Mouse (Mus musculus): Measurements from ENCODE around the gene Hmx1. TPM values are rescaled to one million over a fixed set of nuclear protein-coding genes. Genes with fewer than 3 reads are reported as not detected.

The Hmx1 gene
- polyA plus RNA-seq, 1 experiment = not detected

DNA sequence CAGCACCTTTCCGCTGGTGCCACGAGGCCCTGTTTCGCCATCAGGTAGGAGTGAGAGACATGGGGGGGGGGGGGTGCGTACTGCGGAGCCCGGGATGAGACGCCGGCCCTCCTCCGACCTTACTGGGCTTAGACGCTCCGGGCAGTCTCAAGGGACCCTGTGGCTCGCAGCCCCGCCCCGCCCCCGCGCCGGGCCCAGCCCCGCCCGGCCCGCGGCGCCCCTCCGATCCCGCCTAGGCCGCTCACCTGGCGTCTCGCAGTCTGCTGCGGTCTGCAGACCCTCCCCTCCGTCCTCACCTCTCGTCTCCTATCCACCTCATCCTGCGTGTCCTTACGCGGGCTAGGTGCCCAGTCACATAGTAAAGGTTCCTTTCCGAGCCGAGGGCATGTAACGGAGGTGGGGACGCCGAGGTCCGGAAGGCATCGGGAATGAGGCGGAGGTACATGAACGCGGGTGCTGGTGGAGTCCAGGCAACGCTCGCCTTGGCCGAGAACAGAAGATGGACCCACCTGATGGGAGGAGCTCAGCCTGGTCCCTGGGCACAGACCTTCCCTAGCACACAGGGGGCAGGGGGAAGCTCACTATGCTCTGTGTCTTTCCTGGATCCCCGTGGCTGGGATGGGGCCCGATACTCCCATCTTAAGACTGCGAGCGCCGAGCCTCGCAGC, 8.9 kb downstream of the Hmx1 start:
- TF ChIP-seq POLR2A (IDR thresholded peaks at IDR 0.05; ENCODE audit: extremely low read depth, insufficient read depth, low read length) (no peak), CTCF (IDR thresholded peaks at IDR 0.05; ENCODE audit: extremely low read depth, insufficient read depth, low read length) (no peak)
- H3K27ac ChIP-seq (ENCODE audit: insufficient read depth, low read length) = no peak overlapping the region
- H3K4me3 ChIP-seq (ENCODE audit: insufficient read depth, low read length) = no peak overlapping the region

DNA sequence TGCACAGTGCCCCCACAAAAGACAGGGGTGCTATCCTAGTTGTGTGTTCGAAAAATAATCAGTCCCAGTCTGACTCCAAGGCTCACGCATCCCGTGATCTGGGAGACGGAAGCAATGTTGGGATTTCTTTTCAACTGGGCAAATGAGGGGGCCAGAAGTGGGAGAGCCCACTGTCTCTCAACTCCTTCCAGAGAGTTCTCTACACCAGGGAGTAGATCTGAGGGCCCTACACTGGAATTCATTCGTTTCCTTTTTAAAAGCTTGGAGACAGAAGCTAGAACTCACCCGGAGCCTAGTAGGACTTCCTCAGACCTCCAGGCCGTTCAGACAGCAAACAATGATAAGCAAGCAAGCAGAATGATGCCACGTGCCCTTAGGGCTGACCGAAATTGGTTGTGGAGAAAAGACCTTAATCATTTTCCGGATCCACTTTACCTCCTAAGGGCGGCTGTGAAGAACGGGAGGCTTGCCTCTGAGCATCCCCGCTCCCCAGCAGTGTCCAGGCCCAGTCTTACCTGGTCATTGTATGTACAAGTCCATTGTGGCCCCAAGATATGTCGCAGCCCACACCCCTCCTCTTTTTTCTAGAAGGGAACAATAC, 9.5 kb downstream of the Hmx1 start:
- H3K4me1 ChIP-seq (ENCODE audit: control insufficient read depth, insufficient read depth, low read length) = no peaks in the 10 kb centered on the region
- no peak overlapping the region for H3K4me3 ChIP-seq (ENCODE audit: insufficient read depth, low read length)
- H3K27ac ChIP-seq (ENCODE audit: insufficient read depth, low read length) = no peak overlapping the region
- TF ChIP-seq POLR2A (IDR thresholded peaks at IDR 0.05; ENCODE audit: extremely low read depth, insufficient read depth, low read length) (no peak), CTCF (IDR thresholded peaks at IDR 0.05; ENCODE audit: extremely low read depth, insufficient read depth, low read length) (no peak)

More for the DNA sequence above, 8.9 kb downstream of the Hmx1 start:
- H3K4me1 ChIP-seq (ENCODE audit: control insufficient read depth, insufficient read depth, low read length) = no peaks in the 10 kb centered on the region

GRCm38 (mm10) chr5:35399061-35399460, 10.2 kb downstream of the Hmx1 start:
- Histone ChIP-seq H3K4me1 (ENCODE audit: control insufficient read depth, insufficient read depth, low read length) (no peaks in the 10 kb centered on the region), H3K4me3 (ENCODE audit: insufficient read depth, low read length) (no peak overlapping the region), H3K27ac (ENCODE audit: insufficient read depth, low read length) (no peak overlapping the region)
- TF ChIP-seq POLR2A (IDR thresholded peaks at IDR 0.05; ENCODE audit: extremely low read depth, insufficient read depth, low read length) (no peak), CTCF (IDR thresholded peaks at IDR 0.05; ENCODE audit: extremely low read depth, insufficient read depth, low read length) (no peak)

- no peak for TF ChIP-seq CTCF (IDR thresholded peaks at IDR 0.05; ENCODE audit: extremely low read depth, insufficient read depth, low read length)
- TF ChIP-seq POLR2A (IDR thresholded peaks at IDR 0.05; ENCODE audit: extremely low read depth, insufficient read depth, low read length) = no peak
- H3K4me1 ChIP-seq (ENCODE audit: control insufficient read depth, insufficient read depth, low read length) = no peaks in the 10 kb centered on the region
- H3K27ac ChIP-seq (ENCODE audit: insufficient read depth, low read length) = no peak overlapping the region
- no peak overlapping the region for H3K4me3 ChIP-seq (ENCODE audit: insufficient read depth, low read length)
These were observed 10.9 kb downstream of the Hmx1 start for GRCm38 (mm10) chr5:35399704-35400320.

- no peak overlapping the region for H3K4me3 ChIP-seq (ENCODE audit: insufficient read depth, low read length)
- TF ChIP-seq POLR2A (IDR thresholded peaks at IDR 0.05; ENCODE audit: extremely low read depth, insufficient read depth, low read length) (no peak), CTCF (IDR thresholded peaks at IDR 0.05; ENCODE audit: extremely low read depth, insufficient read depth, low read length) (no peak)
- H3K27ac ChIP-seq (ENCODE audit: insufficient read depth, low read length) = no peak overlapping the region
- no peaks in the 10 kb centered on the region for H3K4me1 ChIP-seq (ENCODE audit: control insufficient read depth, insufficient read depth, low read length)
These were observed 12.3 kb downstream of the Hmx1 start for GRCm38 (mm10) chr5:35401240-35401639.

DNA sequence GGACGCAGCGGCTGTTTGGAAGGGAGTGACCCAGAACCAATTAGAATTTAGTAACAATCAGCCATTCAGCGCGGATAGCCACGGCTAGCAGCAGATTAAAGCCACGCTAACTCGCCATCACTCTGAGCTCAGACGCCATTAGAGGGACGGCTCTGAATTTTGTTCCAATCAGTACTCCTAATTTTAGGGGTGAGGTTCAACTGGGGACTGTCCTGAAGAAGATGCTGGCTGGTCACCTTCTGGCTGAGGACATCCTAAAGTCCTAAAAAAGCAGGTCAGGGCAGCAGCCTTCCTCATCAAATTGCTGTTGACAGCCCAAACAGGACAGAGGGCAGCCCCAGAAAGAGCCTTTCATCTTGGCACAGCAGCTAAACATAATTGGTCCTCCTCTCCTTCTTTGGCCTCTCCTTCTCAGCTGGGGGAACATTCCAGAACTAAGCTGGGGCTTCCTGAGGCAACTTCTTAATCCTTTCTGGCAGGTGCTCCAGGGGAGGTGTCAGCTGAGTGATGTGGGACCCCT, 18.6 kb downstream of the Hmx1 start:
- no peak for TF ChIP-seq CTCF (IDR thresholded peaks at IDR 0.05; ENCODE audit: extremely low read depth, insufficient read depth, low read length)
- H3K27ac ChIP-seq (ENCODE audit: insufficient read depth, low read length) = no peak overlapping the region
- no peaks in the 10 kb centered on the region for H3K4me1 ChIP-seq (ENCODE audit: control insufficient read depth, insufficient read depth, low read length)
- H3K4me3 ChIP-seq (ENCODE audit: insufficient read depth, low read length) = no peak overlapping the region

DNA sequence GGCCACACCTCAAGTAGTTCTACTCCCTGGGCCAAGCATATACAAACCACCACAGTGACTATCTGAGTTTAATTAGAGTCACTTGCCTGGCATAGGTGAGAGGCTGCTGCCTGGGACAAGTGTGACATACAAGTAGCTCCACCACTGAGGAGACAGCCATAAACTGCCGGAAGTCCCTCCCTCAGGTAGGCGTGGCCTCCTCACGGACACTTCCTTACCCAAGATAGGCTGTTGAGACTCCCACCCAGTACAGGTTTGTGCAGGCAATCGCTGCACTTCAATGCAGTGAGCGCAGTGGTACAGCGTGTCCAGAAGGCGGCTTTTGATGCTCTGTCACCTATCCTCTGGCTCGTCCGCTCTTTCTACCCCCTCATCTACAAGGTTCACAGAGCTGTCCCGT, 22.1 kb downstream of the Hmx1 start:
- no peaks in the 10 kb centered on the region for H3K4me1 ChIP-seq (ENCODE audit: control insufficient read depth, insufficient read depth, low read length)
- no peak overlapping the region for H3K27ac ChIP-seq (ENCODE audit: insufficient read depth, low read length)
- TF ChIP-seq CTCF (IDR thresholded peaks at IDR 0.05; ENCODE audit: extremely low read depth, insufficient read depth, low read length) = no peak
- no peak for TF ChIP-seq POLR2A (IDR thresholded peaks at IDR 0.05; ENCODE audit: extremely low read depth, insufficient read depth, low read length)
- no peak overlapping the region for H3K4me3 ChIP-seq (ENCODE audit: insufficient read depth, low read length)

DNA sequence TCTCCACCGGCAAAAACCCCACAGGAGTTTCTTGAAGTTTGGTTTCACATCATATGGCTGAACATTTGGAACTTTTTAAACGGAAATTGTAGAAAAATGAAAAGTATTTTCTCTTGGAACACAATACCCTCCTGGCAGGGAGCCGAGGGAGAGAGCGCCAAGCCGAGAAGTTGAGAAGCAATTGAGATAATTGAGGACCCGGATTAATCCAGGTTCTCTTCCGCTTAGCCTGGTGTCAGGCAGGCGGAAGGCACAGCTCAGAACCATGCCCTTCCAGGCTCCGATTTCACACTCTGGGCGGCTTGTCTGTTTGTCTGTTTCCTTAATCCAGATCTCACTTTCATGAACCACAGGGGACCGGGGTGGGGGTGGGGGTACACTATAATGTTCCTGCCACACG, 23.9 kb downstream of the Hmx1 start:
- no peak for TF ChIP-seq CTCF (IDR thresholded peaks at IDR 0.05; ENCODE audit: extremely low read depth, insufficient read depth, low read length)
- TF ChIP-seq POLR2A (IDR thresholded peaks at IDR 0.05; ENCODE audit: extremely low read depth, insufficient read depth, low read length) = no peak
- Histone ChIP-seq H3K27ac (ENCODE audit: insufficient read depth, low read length) (no peak overlapping the region), H3K4me1 (ENCODE audit: control insufficient read depth, insufficient read depth, low read length) (no peaks in the 10 kb centered on the region), H3K4me3 (ENCODE audit: insufficient read depth, low read length) (no peak overlapping the region)

DNA sequence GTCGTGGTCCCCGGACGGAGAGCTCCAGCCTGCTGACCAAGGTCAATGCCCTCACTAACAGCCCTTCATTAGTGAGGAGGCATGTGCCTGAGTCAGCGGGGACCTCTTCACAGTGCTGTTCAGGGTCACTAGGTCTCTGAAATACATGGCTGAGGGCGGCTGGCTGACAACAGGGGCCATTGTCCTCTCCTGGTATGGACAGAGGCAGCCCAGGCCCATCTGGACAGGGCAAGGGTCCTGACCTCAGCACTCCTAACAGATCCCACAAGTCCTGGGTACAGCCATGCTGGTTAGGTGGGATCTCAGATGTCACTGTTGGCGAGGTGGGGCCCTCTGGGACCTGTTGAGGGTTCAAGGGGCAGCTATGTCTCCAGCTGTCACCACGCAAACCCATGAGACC, 28.8 kb downstream of the Hmx1 start:
- Histone ChIP-seq H3K27ac (ENCODE audit: insufficient read depth, low read length) (no peak overlapping the region), H3K4me3 (ENCODE audit: insufficient read depth, low read length) (no peak overlapping the region), H3K4me1 (ENCODE audit: control insufficient read depth, insufficient read depth, low read length) (no peaks in the 10 kb centered on the region)
- no peak for TF ChIP-seq POLR2A (IDR thresholded peaks at IDR 0.05; ENCODE audit: extremely low read depth, insufficient read depth, low read length)
- no peak for TF ChIP-seq CTCF (IDR thresholded peaks at IDR 0.05; ENCODE audit: extremely low read depth, insufficient read depth, low read length)

DNA sequence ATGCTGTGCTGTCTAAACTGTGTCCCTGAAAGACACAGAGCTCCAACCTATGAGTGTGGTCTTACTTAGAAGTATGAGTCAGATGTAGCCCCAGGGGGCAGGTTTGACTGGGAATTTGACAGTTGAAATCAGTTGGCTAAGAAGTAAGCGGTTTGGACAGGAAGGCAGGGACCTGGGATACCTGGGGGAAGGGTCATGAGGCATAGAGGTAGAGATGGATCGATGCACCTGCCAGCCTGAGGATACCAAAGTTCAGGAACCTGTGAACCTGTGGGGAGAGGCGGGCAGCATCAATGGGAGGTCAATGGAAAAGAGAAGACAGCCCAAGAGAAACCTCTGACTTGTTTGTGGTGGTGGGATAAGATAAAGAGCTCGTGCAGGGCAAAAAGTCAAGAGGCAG, 32.7 kb downstream of the Hmx1 start:
- Histone ChIP-seq H3K4me1 (ENCODE audit: control insufficient read depth, insufficient read depth, low read length) (no peaks in the 10 kb centered on the region), H3K27ac (ENCODE audit: insufficient read depth, low read length) (no peak overlapping the region)
- TF ChIP-seq POLR2A (IDR thresholded peaks at IDR 0.05; ENCODE audit: extremely low read depth, insufficient read depth, low read length) (no peak), CTCF (IDR thresholded peaks at IDR 0.05; ENCODE audit: extremely low read depth, insufficient read depth, low read length) (no peak)

More for the DNA sequence above, 32.7 kb downstream of the Hmx1 start:
- no peak overlapping the region for H3K4me3 ChIP-seq (ENCODE audit: insufficient read depth, low read length)
